Mouse (Mus musculus) megakaryocyte, embryonic 14.5 days (primary cell): ENCODE measurements at regions not wholly inside any gene's neighbourhood (a gene's known extent, or its start where the extent isn't known, plus 50 kb on each side); places are given as distances from the start of the nearest gene placed in this dataset.

Experiments used
- FLI1 ChIP-seq: IDR thresholded peaks from 2 replicates; pipeline ENCODE4 v1.6.1; 2012; ENCODE audit warnings: low read length, inconsistent platforms, mixed read lengths
- GATA1 ChIP-seq: IDR thresholded peaks from 3 replicates; pipeline ENCODE4 v1.6.1; 2012; ENCODE audit warnings: mixed read lengths, low read length, inconsistent platforms, borderline replicate concordance

DNA sequence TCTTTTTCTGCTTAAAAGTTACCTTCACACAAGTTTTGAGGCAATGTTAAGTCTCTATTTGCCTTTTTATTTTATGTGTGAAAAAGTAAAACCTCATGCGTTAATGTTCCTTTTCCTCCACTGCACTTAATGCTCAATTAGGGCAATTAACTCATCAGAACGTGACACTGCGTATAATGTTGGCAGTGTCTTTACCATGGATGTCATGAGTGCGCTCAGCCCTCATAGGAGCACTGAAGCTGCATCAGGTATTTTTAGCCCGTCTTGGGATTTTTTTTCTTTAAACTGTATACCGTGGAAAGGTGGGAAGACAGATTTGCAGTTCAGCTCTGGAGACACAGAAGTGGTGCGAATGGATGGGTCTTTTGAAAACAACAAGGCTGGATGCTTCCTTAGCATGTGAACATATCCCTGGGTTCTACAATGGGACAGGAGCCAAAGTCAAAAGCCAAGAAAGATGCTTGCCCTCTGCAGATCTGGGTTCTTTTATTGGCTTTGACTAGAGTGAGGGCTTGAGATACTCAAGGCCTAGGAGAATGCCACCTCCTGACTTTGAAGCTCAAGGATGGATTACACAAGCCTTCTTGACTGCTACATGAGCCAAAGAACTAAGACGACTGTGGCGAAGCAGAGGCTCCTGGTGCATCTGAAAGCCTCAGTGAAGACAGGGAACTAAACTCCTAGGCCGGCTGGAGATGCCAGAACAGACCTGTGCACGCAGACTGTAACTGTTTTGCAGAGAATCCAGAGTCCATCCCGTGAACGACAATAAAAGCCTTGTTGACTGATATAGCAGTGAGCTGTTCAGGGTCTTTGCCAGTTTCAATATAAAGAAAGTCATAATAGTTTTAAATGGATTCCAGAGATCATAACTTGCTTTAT lies 262.9 kb upstream of the Emcn start:
- TF ChIP-seq FLI1 (no peak), GATA1 (no peak)
